Mouse (Mus musculus): ENCODE data around the gene Gm29110. TPM values are rescaled to one million over a fixed set of nuclear protein-coding genes. Genes with fewer than 3 reads are reported as not detected.
"Not testable (repeated sequence)": the region's sequence is repeated elsewhere in the genome, so short reads cannot be mapped to it uniquely, and the experiment has no call there.

Gm29110 gene
- not detected in 2 replicates for polyA plus RNA-seq (2016; fragmentation: Nextera tagmentation; extraction: Ambion mirVana)

- H3K27me3 ChIP-seq (replicated peaks); H3K4me1 ChIP-seq (replicated peaks); H3K4me2 ChIP-seq; ATAC-seq (ENCODE audit: insufficient number of reproducible peaks, low FRiP score); H3K4me3 ChIP-seq; H3K27ac ChIP-seq (ENCODE audit: poor library complexity, severe bottlenecking); H3K9me3 ChIP-seq (replicated peaks); H3K36me3 ChIP-seq; H3K9ac ChIP-seq: not testable (repeated sequence)
- 68% methylated on average over 2 of the region's 6 CpGs for whole genome bisulfite sequencing
Observed at GRCm38 (mm10) chrY:74470231-74470630, at the start of gene Gm29110. Gm29110 (plus strand) TSS chrY:74470531.

Other genes starting within 250 kb of the Gm29110 start
- gene Gm21913, start 153.4 kb downstream of the Gm29110 start, polyA plus RNA-seq (2016; fragmentation: Nextera tagmentation; extraction: Ambion mirVana), result not detected in 2 replicates